Mouse (Mus musculus): ENCODE data around the gene Gm28041. TPM values are rescaled to one million over a fixed set of nuclear protein-coding genes. Genes with fewer than 3 reads are reported as not detected.

Gene Gm28041
- polyA plus RNA-seq (2012; rRNA removed; ENCODE audit: low replicate concordance): not detected in 2 replicates

DNA sequence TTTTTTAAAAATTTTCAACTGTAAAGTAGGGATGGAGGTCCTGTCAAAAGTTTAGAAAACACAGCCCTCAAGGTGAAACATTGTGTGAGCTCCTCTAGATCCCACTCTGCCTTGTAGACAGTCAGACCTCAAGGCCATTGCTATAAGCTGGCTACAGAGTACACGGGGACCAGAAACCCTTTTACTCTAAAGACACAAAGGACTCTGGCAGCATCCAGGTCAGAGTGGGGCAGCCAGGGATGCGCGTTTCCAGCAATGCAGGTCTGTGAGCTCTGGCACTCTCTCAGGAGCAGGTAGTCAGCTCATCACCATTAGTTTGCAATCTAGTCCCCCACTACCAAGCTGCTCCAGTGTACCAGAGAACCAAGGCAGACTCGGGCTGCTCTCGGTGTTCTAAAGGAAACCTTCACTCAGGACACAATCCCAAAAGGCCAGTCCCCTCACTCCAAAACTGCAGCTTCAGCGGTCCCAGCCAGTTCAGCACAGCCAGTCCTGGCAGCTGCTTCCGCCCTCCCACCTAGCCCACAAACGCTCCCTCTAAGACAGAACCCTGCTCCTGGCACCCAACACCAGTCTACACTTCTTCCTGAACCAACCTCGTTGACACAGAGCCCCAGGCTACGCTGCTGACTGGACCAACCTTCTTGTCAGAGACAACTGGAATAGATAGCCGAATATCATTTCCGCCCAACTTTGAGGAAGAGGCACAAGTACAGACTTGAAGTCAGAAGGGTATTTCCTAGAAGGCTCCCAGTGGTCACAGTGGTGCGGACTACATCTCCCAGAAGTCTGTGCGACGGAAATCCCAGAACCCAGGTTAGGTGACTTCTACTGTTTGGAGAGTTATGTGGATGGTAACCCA, at the start of gene Gm28041, which contains the start of gene Zfp456:
Gene Gm28041, minus strand, starts transcription at position 684 of the 862 bp plus-strand sequence.
Gene Zfp456, minus strand, starts transcription at position 761 of the 862 bp plus-strand sequence.

DNA sequence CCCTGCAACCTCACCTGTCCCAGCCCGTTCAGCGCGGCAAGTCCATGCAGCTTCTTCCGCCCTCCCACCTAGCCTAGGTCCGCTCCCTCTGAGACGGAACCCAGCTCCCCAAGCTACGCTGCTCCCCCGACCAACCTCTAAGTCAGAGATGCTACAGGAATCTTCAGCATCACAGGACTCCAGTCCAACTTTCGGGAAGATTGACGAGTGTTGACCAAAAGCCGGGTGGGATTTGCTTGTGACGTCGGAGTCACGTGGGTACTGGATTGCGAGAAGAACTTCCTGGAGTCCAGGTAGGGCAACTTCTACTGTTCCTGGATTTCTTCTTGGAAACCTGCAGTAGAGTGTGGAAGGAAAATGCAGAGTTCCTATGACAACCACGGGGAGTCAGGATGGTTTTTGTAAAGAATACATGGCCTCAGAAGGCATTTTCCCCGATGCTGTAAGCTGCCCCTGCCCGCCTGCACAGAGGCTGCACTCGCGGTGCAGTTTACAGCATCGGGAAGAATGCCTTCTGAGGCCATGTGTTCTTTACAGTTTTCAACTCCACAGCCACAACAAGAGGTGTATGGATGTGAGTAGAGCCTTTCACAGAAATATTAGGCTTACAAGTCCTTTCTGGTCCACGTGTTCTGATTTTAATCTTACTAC, 45.8 kb upstream of the Gm28041 start, which contains the start of gene Zfp459:
Gene Zfp459, minus strand, starts transcription at position 212 of the 651 bp plus-strand sequence.

DNA sequence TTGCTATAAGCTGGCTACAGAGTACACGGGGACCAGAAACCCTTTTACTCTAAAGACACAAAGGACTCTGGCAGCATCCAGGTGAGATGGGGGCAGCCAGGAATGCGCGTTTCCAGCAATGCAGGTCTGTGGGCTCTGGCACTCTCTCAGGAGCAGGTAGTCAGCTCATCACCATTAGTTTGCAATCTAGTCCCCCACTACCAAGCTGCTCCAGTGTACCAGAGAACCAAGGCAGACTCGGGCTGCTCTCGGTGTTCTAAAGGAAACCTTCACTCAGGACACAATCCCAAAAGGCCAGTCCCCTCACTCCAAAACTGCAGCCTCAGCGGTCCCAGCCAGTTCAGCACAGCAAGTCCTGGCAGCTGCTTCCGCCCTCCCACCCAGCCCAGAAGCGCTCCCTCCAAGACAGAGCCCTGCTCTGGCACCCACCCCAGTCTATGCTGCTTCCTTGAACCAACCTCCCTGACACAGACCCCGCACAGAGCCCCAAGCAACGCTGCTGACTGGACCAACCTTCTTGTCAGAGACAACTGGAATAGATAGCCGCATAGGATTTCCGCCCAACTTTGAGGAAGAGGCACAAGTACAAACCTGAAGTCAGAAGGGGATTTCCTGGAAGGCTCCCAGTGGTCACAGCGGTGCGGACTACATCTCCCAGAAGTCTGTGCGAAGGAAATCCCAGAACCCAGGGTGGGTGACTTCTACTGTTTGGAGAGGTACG, 23.8 kb upstream of the Gm28041 start, which contains the start of gene Zfp429:
Gene Zfp429, minus strand, starts transcription at position 637 of the 721 bp plus-strand sequence.

DNA sequence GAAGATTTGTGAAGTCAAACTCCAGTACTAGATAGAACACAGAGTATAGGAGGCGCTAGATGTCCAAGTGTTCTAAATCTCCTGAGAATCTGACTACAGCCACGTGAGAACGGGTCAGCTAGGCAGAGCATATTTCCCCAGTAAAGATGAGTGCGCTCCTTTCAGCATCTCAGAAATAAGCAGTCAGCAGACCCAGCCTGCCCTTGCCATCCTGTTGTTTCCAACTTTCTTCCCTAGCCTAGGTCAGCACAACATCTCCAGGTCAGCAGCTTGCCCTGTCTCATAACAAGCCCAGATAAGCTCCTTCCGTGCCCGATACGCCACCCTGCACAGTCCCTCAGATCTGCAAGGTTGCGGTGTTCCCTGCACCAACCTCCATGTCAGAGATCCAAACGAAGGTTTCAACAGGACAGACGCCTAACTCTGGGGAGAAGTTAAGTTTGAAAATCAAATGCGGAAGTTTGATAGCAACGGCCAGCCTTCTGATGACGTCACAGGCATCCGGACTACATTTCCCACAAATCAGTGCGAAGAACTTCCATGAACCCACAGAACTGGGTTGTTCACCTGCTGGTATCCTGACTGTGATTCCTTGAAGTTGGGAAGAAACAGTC, 15.3 kb downstream of the Gm28041 start, which contains the start of the genes Gm28044 and Zfp953:
Gene Gm28044, minus strand, starts transcription at position 406 of the 614 bp plus-strand sequence.
Gene Zfp953, minus strand, starts transcription at position 475 of the 614 bp plus-strand sequence.

GRCm38 (mm10) chr13:67332019-67332724, 43.4 kb downstream of the Gm28041 start, which contains the start of gene Zfp595:
Gene Zfp595, minus strand, starts transcription at chr13:67332570.

GRCm38 (mm10) chr13:67305822-67306672, 69.5 kb downstream of the Gm28041 start, which contains the start of gene Zfp457:
Gene Zfp457, minus strand, starts transcription at chr13:67306485.

Other genes with a start within 250 kb of the Gm28041 start
- gene Rsl1, start 202.6 kb downstream of the Gm28041 start, polyA plus RNA-seq (2012; rRNA removed; ENCODE audit: low replicate concordance): 0.53 TPM in 1 of 2 replicates, not detected in the other
- gene Zfp455, start 181.2 kb downstream of the Gm28041 start, polyA plus RNA-seq (2012; rRNA removed; ENCODE audit: low replicate concordance): 0.06 TPM in 1 of 2 replicates, not detected in the other
- gene Zfp458, start 97.3 kb downstream of the Gm28041 start, polyA plus RNA-seq (2012; rRNA removed; ENCODE audit: low replicate concordance): 0.05 and 0.07 TPM in 2 replicates
- 0.42 and 0.62 TPM in 2 replicates for gene Zfp457, start 69.2 kb downstream of the Gm28041 start, polyA plus RNA-seq (2012; rRNA removed; ENCODE audit: low replicate concordance)
- gene Zfp595, start 43.2 kb downstream of the Gm28041 start, polyA plus RNA-seq (2012; rRNA removed; ENCODE audit: low replicate concordance): 0.09 and 0.11 TPM in 2 replicates
- not detected in 2 replicates for gene Gm28044, start 15.2 kb downstream of the Gm28041 start, polyA plus RNA-seq (2012; rRNA removed; ENCODE audit: low replicate concordance)
- 0.02 TPM in 2 replicates for gene Zfp953, start 15.1 kb downstream of the Gm28041 start, polyA plus RNA-seq (2012; rRNA removed; ENCODE audit: low replicate concordance)
- 0.02 TPM in 1 of 2 replicates, not detected in the other for gene Zfp456, start 77 bp upstream of the Gm28041 start, polyA plus RNA-seq (2012; rRNA removed; ENCODE audit: low replicate concordance)
- gene Zfp429, start 24.1 kb upstream of the Gm28041 start, polyA plus RNA-seq (2012; rRNA removed; ENCODE audit: low replicate concordance): not detected in 2 replicates
- 0.23 and 0.24 TPM in 2 replicates for gene Zfp459, start 45.7 kb upstream of the Gm28041 start, polyA plus RNA-seq (2012; rRNA removed; ENCODE audit: low replicate concordance)
- gene Zfp874a, start 75.9 kb upstream of the Gm28041 start, polyA plus RNA-seq (2012; rRNA removed; ENCODE audit: low replicate concordance): 0.05 TPM in 1 of 2 replicates, not detected in the other
- gene Zfp874b, start 108.5 kb upstream of the Gm28041 start, polyA plus RNA-seq (2012; rRNA removed; ENCODE audit: low replicate concordance): 0.22 TPM in 1 of 2 replicates, not detected in the other
- gene Zfp58, start 124.8 kb upstream of the Gm28041 start, polyA plus RNA-seq (2012; rRNA removed; ENCODE audit: low replicate concordance): 0.16 TPM in 1 of 2 replicates, not detected in the other
- gene Gm26965, start 150.4 kb upstream of the Gm28041 start, polyA plus RNA-seq (2012; rRNA removed; ENCODE audit: low replicate concordance): not detected in 2 replicates
- 2.9 and 6.7 TPM in 2 replicates for gene Zfp87, start 150.4 kb upstream of the Gm28041 start, polyA plus RNA-seq (2012; rRNA removed; ENCODE audit: low replicate concordance)
- gene Zfp748, start 178.1 kb upstream of the Gm28041 start, polyA plus RNA-seq (2012; rRNA removed; ENCODE audit: low replicate concordance): 0.06 and 0.75 TPM in 2 replicates
- 0.04 TPM in 1 of 2 replicates, not detected in the other for gene Zfp729b, start 234.0 kb upstream of the Gm28041 start, polyA plus RNA-seq (2012; rRNA removed; ENCODE audit: low replicate concordance)